Mouse (Mus musculus) kidney, postnatal 14 days (tissue): ENCODE measurements around the gene Numb.

Experiments
- DNase-seq: peaks from one replicate; pipeline ENCODE4 v3.0.0; 2022; ENCODE audit warnings: mixed read lengths

Gene Numb

GRCm38 (mm10) chr12:83850334-83850733 lies 71.4 kb downstream of the Numb start:
- DNase-seq: no peak

GRCm38 (mm10) chr12:83848595-83849231 lies 73.0 kb downstream of the Numb start:
- no peak for DNase-seq

- DNase-seq: no peak
These were observed 73.9 kb downstream of the Numb start for GRCm38 (mm10) chr12:83847877-83848276.

GRCm38 (mm10) chr12:83842678-83843440 lies 78.9 kb downstream of the Numb start:
- no peak for DNase-seq

DNA sequence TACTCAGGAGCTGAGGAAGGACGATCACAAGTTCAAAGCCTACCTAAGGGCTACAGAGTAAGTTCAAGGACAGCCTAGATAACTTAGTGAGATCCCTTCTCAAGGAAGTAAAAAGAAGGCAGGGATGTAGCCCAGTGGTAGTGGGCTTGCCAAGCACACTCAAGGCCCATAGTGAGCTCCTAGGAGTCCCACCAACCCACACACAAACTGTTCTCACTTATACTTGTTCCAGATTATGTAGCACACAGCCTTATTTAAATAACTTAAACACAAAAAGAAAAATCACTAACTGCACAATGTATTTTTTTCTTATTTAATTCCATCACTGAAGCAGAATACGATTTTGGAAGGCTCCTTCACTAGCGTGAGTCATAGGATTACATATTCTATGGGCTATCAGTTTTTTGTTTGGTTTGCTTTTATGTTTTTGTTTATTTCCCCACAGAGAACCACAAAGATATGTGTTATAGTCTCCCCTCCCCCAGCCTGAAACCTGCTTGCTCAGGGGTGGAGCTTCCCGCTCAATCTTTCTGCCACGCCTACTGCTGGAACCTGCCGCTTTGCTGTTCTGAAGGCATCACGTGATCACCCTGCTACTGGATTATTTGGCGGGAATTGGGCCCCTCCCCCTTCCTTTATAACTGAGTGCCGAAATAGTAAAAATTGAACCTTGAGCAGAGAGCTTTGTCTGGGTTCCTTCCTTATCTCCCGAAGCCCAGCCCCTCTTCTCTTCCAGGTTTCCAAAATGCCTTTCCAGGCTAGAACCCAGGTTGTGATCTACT lies 80.1 kb downstream of the Numb start:
- DNase-seq: no peak

- no peak for DNase-seq
These were observed 87.8 kb downstream of the Numb start for GRCm38 (mm10) chr12:83833979-83834378.

DNA sequence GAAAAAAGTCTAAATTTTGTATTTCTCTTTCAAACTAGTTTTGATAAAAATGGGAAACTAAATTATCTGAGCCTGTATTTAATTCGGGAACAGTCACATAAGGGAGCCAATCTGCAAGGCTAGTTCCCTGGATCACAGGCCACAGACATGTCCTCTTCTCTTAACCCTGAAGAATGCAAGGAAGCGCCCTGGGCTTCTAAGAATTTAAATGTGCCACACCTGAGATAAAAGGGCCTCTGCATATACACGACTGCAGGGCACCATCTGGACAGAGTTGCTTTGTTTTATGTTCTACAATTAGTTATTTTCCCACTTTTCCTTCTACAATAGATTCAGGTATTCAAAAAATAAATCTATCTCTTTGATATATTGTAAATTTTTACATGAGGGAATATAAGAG lies 91.3 kb downstream of the Numb start:
- DNase-seq: no peak

GRCm38 (mm10) chr12:83816616-83817015 lies 105.1 kb downstream of the Numb start:
- no peak for DNase-seq

DNA sequence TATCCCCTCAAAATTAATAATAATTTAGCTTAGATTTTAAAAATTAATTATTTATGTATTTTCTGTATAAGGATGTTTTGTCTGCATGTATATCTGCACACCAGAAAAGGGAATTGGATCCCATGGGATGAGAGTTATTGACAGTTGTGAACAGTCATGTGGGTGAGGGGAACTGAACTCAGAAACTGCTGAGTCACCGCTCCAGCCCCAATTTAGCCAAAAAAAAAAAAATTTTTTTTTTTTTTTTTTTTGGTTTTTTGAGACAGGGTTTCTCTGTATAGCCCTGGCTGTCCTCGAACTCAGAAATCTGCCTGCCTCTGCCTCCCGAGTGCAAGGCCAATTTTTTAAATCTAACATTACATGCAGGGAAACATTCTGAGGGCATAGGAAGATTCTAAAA lies 109.8 kb downstream of the Numb start:
- DNase-seq: no peak

DNA sequence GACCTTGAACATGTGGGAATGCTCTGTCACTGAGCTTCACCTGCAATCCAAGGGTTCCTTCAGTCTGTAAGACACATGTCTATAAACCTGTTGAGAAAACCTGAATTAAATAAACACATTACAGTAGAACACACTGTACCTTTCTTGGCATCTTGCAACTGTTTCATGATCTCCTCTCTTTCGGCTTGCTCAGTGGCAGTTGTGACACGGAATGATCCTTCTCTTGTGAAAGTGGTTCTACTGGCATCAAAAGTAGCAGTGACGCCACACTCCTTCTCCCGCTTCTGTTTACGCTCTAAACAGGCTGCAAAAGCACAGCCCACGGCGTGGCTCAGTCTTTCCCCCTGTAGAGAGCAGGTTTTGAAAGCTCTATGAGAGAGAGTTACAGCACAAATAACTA lies 118.1 kb downstream of the Numb start:
- no peak for DNase-seq

DNA sequence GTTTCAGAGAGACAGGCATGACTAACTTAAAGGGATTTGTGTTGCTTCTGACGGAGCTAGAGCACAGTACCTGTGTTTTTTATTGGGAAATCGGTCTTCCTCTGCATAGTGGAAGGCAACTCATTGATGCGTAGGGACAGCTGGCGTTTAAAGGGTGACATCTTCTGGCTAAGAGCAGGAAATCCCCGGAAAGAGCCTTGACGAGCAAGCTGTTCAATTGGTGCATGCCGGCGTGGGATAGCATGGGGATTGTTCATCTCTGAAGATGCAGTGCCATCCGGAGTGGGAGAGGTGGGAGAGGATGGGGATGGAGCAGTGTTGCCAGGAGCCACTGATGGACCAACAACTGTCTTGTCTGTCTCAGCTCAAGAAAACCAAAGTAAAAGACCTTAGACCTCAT lies 120.8 kb downstream of the Numb start:
- DNase-seq: no peak

DNA sequence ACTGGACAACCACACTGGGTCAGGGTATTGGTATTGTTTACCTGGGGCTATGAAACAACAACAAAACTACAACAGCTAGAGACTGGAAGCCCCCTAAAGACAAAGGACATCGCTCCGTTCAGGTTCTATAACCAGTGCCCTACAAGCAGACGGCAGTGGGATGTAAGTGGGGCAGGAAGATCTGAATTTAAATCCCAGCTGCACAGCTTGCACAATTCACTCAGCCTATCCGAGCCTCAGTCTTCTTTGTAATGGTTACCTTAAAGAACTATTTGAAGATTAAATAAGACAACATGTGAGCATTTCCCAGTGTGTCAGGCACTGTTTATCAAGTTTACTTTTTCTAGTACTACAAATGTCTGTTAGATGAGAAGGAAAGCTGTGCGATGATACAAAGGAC lies 123.4 kb downstream of the Numb start:
- DNase-seq: no peak

GRCm38 (mm10) chr12:83795586-83795985 lies 126.1 kb downstream of the Numb start:
- DNase-seq: no peak

DNA sequence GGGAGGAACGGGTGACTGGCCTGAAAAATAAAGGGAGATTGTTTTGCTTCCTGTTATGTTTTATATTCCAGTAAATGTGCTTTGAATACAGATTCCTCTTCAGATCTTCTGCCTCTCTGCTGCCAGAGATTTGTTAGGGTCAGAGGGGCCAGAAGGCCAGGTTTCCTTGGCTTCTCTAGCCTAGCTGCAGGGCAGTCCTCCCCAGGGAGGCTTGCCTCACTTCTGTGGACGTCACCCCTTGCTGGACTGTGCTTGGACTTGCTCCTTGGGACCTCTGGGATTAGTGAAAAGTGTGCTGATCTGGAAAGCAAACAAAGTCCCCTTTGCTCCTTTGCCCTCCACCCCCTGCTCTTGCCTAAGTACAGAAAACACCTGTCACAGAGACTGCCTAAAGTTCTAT lies 126.7 kb downstream of the Numb start:
- DNase-seq: peak; percentile 79

DNA sequence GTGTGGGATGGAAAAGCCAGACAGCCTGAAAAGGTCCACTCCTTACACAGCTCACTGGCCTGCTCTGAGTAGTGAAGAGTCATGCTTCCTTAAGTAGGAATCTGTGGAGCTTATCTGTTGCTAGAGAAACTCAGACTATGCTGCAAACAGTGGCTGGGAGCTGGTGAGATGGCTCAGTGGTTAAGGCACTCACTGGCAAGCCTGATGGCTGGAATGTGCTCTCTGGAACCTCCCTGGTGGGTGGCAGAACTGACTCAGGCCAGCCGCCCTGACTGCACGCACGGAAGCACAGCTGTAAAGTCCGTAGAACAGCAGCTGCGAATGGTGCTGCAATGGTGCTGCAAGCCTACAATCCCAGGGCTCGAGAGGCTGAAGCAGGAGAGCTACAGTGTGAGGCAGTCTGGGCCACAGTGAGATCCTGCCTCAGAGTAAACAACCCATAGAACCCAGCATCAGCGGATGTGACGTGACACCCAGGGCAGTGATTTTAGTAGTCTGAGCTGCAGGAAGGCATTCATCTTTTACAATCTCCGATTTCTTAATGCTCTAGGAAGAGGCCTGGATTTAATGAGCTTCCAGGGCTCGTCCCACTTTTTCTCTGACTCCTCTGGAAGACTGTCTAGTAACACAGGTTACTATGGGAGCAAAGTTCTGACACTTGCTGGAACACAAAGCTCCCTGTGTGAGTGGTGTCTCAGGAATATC lies 128.9 kb downstream of the Numb start:
- DNase-seq: peak; percentile 50

DNA sequence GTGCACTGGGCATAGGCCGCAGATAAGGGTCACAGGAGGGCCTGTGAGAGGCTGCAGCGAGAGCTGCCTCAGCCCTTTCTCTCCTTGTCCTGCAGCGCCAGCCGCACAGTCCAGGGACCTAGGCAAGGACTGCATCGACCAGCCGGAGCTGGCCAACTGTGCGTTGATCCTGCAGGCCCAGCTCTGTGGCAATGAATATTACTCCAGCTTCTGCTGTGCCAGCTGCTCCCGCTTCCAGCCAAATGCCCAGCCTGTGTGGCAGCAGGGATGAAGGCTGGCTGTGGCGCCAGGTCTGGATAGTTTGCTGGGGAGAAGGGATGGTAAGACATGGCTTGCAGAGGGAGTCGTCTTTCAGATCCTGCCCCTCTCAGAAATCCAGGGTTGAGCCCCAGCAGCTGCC lies 130.0 kb downstream of the Numb start:
- DNase-seq: no peak

GRCm38 (mm10) chr12:83790749-83791148 lies 131.0 kb downstream of the Numb start:
- DNase-seq: no peak

GRCm38 (mm10) chr12:83789781-83790140 lies 132.0 kb downstream of the Numb start:
- DNase-seq: no peak

DNA sequence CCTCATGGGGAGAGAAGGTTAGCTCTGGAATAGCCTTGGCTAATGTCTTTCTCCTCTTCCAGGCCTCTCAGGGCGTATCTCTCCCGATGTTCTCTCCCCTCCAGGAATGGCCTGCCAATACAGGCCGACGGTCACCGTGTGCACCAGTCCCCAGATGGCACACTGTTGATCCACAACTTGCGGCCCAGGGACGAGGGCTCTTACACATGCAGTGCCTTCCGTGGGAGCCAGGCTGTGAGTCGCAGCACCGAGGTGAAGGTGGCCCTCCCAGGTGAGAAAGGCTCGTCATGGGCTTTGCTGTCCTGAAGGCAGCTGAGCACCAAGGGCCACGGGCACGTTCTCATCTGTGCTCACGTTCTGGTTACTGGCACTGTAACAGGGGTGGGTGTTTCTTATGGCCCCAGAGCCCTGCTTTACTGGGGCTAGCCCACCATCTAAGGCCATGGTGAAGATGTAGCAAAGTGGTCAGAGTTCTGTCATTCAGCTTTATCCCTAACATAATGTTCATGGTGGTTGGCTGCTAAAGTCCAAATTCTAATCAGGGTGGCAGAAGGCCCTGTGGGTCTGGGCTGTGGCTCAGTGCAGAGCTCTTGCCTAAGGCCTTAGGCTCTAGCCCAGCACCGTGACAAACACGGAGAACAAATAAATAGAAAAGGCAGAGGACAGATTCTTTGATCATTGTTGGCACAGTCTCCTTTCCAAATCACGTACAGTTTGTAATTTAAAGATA lies 132.5 kb downstream of the Numb start:
- DNase-seq: no peak

DNA sequence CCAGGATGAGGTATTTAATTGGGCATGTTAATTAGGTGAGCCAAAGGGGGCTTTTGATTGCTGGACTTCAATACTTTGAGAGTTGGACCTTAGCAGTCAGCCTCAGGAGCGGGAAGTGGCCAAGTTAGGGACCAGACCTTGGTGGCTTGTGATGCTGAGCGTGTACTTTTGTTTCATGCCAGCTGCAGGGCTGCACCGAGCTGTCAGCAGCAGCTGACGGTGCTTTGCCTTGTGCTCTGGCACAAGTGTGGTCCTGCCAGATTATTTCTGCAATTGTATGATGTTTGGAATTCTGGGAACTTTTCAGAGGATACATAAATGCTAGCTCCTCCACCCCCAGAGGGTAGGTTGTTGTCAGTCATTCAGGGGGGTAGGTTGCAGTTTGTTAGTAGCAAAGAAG lies 136.4 kb downstream of the Numb start:
- no peak for DNase-seq

GRCm38 (mm10) chr12:83782669-83783068 lies 139.1 kb downstream of the Numb start:
- no peak for DNase-seq

DNA sequence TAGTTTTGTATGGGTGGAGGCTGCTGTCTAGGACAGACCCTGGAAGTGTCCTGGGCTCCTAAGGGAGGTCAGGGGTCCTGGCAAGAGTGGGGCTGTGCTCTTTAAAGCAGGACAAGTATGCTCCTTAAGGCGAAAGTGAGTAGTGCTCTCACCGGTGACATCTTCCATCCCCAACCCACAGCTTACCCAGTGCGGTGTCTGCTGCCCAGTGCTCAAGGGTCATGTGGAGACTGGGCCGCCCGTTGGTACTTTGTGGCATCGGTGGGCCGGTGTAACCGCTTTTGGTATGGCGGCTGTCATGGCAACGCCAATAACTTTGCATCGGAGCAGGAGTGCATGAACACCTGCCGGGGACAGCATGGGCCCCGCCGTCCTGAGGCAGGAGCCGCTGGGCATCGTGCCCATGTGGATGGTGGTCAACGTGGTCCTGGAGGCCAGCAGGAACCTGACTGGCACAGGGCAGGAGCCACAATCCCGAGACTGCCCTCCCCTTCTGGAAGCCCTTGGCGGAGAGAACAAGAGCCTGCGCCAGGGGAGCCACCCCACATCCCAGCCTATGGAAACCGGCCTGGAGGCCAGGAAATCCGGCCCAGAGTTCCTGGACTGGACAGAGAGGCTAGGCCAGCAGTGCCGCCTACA lies 140.0 kb downstream of the Numb start:
- DNase-seq: no peak
